Mouse (Mus musculus) spleen, adult 2 months (tissue): ENCODE results near the gene Resp18.

Experiments used
- CTCF ChIP-seq: fragments of 200-500 bp; IDR thresholded peaks from 2 replicates; pipeline ENCODE4 v1.5.1; 2011; ENCODE audit warnings: mild to moderate bottlenecking, inconsistent platforms; ENCODE audit not compliant: insufficient read depth, insufficient read length, insufficient replicate concordance; ENCODE audit errors: extremely low read depth
- POLR2A ChIP-seq: fragments of 200-500 bp; IDR thresholded peaks from 2 replicates; pipeline ENCODE4 v1.6.1; 2011; ENCODE audit warnings: low read depth, low read length, inconsistent platforms

- no peak for TF ChIP-seq CTCF
- TF ChIP-seq POLR2A, result no peak
Measured at GRCm38 (mm10) chr1:75292476-75293330, 14.5 kb upstream of the Resp18 start.
